13 mouse cellular contexts compared by ENCODE assay signal in genomic region chr16:52173253-52173652, GRCm38 (mm10).
"Had no signal": no experiment of that assay in that cellular context is flagged by ENCODE, and none has a peak within 500 bp of the region (broad histone marks: within the 10 kb centered on the region; RNA-seq: fewer than 3 reads in every experiment).

No protein-coding gene starts in this region.

- DNase-seq: lung, adult 18-20 months; lung, embryonic 14.5 days; lung, postnatal 10 days; lung, postnatal 4 days; midbrain, embryonic 14.5 days; retina, postnatal 1 day; right cerebral cortex, adult 18-20 months; right cerebral cortex, postnatal 25 days; right cerebral cortex, postnatal 4 days; spleen, adult 18-20 months; thymus, adult 18-20 months; thymus, postnatal 36 days had no signal

- ATAC-seq: midbrain, embryonic 16.5 days had no signal
